Mouse (Mus musculus): ENCODE data around the gene Rsc1a1.

The Rsc1a1 gene

GRCm38 (mm10) chr4:141651944-141652343 is 33.5 kb downstream of the Rsc1a1 start:
- no peak for DNase-seq

GRCm38 (mm10) chr4:141651286-141651685 is 34.1 kb downstream of the Rsc1a1 start:
- no peak for DNase-seq

GRCm38 (mm10) chr4:141649244-141649643 is 36.2 kb downstream of the Rsc1a1 start:
- no peak for DNase-seq

GRCm38 (mm10) chr4:141648262-141648661 is 37.1 kb downstream of the Rsc1a1 start:
- no peak for DNase-seq

- no peak for DNase-seq
Observed at GRCm38 (mm10) chr4:141647187-141647586, 38.2 kb downstream of the Rsc1a1 start.

GRCm38 (mm10) chr4:141645988-141646387 is 39.4 kb downstream of the Rsc1a1 start:
- no peak for DNase-seq

GRCm38 (mm10) chr4:141643118-141643855 is 42.1 kb downstream of the Rsc1a1 start:
- peak; percentile 43 for DNase-seq

GRCm38 (mm10) chr4:141641961-141642811 is 43.2 kb downstream of the Rsc1a1 start:
- no peak for DNase-seq

- no peak for DNase-seq
Observed at GRCm38 (mm10) chr4:141641353-141641771, 44.0 kb downstream of the Rsc1a1 start.

GRCm38 (mm10) chr4:141639474-141639873 is 45.9 kb downstream of the Rsc1a1 start:
- DNase-seq, result no peak

- no peak for DNase-seq
Observed at GRCm38 (mm10) chr4:141636693-141637092, 48.7 kb downstream of the Rsc1a1 start.

- DNase-seq, result no peak
Observed at GRCm38 (mm10) chr4:141635991-141636390, 49.4 kb downstream of the Rsc1a1 start.
